Mouse (Mus musculus) left cerebral cortex, adult 6 months (tissue): ENCODE results near the gene Wdcp. TPM values are rescaled to one million over a fixed set of nuclear protein-coding genes. Genes with fewer than 3 reads are reported as not detected.

Experiments
- long read RNA-seq, 2 experiments: library from polyadenylated mRNA; unstranded; transcript quantifications; one replicate each; pipeline ENCODE4 v2.0.0; 2019 to 2020
- polyA plus RNA-seq: library from polyadenylated mRNA; unstranded; fragments of <200 nt; fragmentation: Nextera tagmentation; gene quantifications from 2 replicates; pipeline ENCODE4 v1.2.3, GENCODE M21; 2021

Gene Wdcp
- 9.0 and 12.7 TPM in 2 replicates for polyA plus RNA-seq
- long read RNA-seq, experiment 1, full-length matches to known transcripts, result 23 of 33 reads
- long read RNA-seq, experiment 1, partial matches to known transcripts, result 4 of 33 reads
- long read RNA-seq, experiment 1, other reads (novel, unspliced or antisense), result 6 of 33 reads
- long read RNA-seq, experiment 2, full-length matches to known transcripts, result 7 of 24 reads
- long read RNA-seq, experiment 2, partial matches to known transcripts, result 0 of 24 reads
- long read RNA-seq, experiment 2, other reads (novel, unspliced or antisense), result 17 of 24 reads

GRCm38 (mm10) chr12:4842890-4843597, at the start of gene Wdcp:
TSS of gene Wdcp (plus strand) at chr12:4843303.

GRCm38 (mm10) chr12:4817361-4818101, 25.6 kb upstream of the Wdcp start, which contains the start of gene Sf3b6:
TSS of gene Sf3b6 (plus strand) at chr12:4817544.

GRCm38 (mm10) chr12:4841392-4841887, 1.7 kb upstream of the Wdcp start, which contains the start of gene Fkbp1b:
TSS of gene Fkbp1b (minus strand) at chr12:4841591.

GRCm38 (mm10) chr12:4874161-4874927, 31.2 kb downstream of the Wdcp start, which contains the start of gene Mfsd2b:
TSS of gene Mfsd2b (minus strand) at chr12:4874359.

GRCm38 (mm10) chr12:4906951-4907906, 64.1 kb downstream of the Wdcp start, which contains the start of gene Ubxn2a:
TSS of gene Ubxn2a (minus strand) at chr12:4907705.

Other genes with a start within 250 kb of the Wdcp start
- gene Fam228a, start 104.9 kb upstream of the Wdcp start, polyA plus RNA-seq, result 0.06 and 0.21 TPM in 2 replicates
- 17.8 and 26.7 TPM in 2 replicates for gene Pfn4, start 74.3 kb upstream of the Wdcp start, polyA plus RNA-seq
- gene Fam228b, start 74.0 kb upstream of the Wdcp start, polyA plus RNA-seq, result 10.5 and 12.7 TPM in 2 replicates
- gene Sf3b6, start 25.8 kb upstream of the Wdcp start, polyA plus RNA-seq, result 136 and 180 TPM in 2 replicates
- 80.4 and 93.4 TPM in 2 replicates for gene Fkbp1b, start 1.7 kb upstream of the Wdcp start, polyA plus RNA-seq
- 0.08 TPM in 1 of 2 replicates, not detected in the other for gene Mfsd2b, start 31.1 kb downstream of the Wdcp start, polyA plus RNA-seq
- 49.0 and 62.6 TPM in 2 replicates for gene Ubxn2a, start 64.4 kb downstream of the Wdcp start, polyA plus RNA-seq
- gene Atad2b, start 74.0 kb downstream of the Wdcp start, polyA plus RNA-seq, result 0.96 and 4.9 TPM in 2 replicates